Mouse (Mus musculus) adrenal gland, adult (tissue): ENCODE results near the gene Chn2.

Source experiments
- DNase-seq, 2 experiments: peaks; one replicate each; pipeline ENCODE4 v3.0.0; 2022 to 2023; ENCODE audit warnings: low spot score in 1 of 2; ENCODE audit not compliant: inconsistent age in 2 of 2

Chn2 gene

DNA sequence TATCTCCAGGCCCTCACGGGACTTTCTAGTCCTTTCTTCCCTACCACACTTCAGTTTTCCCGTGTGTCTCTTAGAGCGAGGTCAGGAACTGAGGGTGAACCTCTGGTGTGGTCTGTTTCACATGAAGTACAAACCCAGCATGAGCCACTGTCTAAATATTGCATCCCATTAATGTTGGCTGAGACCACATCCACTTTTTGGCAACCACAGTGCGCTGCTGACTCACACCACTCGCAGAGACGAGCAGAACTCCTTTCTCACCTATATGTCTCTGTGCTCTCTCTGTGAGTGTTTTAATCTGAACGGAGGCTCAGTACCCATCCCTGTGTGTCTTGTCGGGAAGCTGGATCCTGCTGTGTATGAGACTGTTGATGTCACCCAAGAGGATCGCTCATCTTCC is 76.9 kb downstream of the Chn2 start:
- DNase-seq, result no peak

DNA sequence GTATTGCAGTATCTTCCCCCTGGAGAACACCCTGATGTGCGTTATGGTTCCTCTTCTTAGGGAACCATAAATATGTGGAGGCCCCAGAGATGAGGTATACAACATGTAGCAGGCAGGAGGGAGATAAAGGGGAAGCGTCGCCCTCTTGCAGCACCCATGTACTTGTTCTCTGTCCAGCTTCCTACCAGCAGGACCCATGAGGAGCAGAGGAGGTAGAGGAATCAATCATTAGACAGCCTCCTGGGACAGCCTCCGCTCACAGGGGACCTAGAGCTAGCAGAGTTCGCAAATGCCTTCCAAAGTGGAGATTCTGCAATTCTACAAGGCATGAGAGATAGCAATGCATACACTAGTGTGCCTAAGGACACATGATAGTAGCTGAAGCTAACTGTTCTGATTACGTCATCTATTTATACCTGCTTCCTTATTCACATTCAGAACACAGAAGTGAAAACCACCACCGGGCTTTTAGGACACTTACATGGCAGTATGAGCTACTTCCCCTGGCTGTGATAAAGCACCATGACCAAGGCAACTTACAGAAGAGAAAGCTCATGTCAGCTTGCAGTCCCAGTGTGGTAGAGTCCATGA is 77.7 kb downstream of the Chn2 start:
- DNase-seq, result peak in 1 of 2 experiments; percentile 33

DNA sequence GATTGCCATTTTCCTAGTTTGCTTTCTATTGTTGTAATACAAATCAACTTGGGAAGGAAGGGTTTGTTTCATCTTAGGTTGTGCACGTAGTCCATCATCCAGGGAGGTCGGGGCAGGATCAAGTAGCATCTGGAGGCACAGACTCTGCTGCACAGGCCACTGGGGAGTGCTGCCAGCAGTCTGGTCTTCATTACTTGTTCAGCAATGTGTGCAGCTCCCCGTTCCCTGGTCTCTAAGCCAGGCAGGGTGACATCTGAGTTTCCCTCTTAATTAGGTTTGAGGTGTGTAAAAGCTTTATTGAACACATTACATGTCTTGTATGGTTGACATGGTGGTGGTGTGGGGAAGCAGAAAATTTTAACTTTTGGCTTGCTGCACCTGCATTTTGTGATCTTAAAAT is 79.0 kb downstream of the Chn2 start:
- DNase-seq, result no peak

DNA sequence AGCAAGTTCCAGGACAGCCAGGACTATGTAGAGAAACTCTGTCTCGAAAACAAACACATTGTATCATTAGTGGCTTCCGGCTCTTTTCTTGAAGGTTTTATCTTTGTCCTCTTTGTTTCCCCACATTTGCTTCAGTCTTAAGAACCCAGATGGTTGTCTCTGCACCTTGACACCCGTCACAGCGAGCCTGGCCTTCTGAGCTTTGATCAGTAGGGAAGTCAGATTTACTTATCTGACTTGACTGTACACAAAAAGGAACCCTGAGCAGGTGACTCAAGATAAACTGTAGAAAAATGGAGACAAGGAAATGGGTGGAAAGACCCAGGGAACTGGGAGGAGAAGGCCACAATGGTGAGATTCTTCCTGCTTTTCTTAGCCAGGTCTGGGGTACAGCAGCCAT is 79.5 kb downstream of the Chn2 start:
- no peak for DNase-seq

DNA sequence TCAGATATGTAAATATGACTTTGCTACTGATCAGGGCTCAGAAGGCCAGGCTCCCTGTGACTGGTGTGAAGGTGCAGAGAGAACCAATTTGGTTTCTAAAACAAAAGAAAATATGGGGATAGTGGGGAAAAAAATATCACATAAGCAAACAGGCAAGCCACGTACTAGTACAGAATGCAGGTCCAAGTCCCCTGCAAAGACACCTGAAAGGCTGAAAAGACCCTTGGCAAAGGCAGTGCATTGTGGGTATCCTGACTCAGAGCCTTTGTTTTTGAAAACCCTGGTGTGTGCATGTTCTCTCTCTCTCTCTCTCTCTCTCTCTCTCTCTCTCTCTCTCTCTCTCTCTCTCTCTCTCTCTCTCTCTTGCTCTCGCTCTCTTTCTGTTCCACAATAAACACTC is 80.1 kb downstream of the Chn2 start:
- no peak for DNase-seq

DNA sequence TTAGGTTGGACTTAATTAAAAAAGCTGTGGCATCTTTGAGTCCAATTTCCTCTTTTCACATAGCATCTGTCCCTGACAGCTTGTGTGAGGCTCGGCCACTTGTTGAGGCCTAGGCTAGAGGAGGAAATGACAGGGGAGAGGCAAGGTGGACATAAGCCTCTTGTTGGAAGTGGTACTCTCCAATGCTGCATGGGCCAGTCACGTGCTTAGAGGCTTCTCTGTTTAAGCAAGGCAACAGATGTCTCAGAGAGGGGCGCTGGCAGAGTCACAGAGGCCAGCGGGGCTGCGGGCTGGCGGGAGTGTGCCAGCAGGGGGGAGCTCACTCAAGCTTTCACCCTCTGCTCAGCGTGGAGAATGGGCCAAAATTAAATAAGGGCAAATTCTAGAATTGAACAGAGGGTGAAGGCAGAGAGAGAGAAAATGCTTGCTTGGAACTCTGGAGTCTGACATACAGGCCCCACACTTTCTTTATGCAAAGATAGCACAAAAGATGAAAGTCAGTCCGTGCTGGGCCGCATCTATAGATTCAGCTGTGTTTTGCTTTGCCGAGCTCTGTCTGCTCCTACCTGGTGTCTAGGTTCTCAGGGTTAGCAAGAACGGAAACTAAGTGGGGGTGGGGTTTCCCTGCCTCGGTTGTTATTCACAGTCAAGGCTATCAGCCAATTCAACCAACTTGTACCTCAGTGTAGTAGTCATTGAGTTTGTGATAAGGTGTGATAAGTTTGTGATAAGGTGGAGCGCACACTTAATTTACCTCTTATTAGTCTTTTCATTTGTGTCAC is 80.7 kb downstream of the Chn2 start:
- DNase-seq, result no peak

DNA sequence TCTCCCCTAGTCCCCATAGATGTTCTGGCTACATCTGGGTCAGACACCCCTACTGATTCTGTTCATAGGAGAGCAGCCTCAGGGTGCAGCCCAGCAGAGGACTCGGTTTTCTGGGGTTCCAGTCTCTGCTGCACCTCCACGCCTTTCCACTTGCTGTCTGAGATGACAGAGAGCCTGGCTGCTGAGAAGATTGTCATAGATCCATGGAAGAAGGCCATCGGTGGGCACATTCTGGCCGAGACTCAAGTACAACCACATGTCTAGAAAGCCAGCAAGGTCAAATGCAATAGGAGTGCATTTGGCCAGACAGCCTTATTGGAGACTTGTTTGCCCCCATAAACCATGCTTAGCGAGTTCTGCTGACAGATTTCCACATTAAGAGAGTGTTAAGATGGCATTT is 81.5 kb downstream of the Chn2 start:
- no peak for DNase-seq

DNA sequence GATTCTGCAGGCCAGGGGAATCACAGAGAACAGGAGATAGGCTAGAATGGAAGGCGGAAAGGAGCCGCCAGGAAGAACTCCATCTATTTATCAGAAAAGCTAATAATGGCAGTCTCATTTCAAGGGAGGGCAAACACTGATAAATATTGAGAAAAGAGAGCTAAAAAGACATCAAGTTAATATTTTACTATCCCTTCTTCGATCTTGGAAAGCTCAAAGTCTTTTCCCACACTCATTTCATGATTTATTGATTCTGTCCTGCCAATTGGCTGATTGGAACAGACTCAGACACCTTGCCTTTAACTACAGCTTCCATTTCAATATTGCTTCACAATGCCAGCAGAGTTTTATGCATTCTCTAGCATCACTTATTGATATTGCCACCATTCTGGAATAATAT is 85.2 kb downstream of the Chn2 start:
- no peak for DNase-seq

DNA sequence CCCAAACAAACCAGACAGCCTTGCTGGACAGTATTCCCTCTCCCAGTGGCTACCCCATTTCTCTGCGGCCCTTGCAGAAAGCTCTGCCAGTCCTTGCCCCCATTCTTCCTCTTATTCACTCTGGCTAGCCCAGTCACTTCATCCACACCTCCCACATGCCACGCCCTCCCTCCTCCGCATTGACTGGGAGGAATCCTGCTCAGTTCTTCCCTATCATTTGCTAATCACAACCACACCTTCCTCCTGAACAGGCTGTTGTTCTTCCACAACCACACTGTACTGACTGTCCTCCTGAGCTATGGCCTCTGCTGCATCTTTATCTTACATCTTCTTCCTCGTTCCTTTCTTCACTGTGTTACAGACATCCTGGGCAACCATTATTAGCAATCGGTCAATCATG is 86.2 kb downstream of the Chn2 start:
- DNase-seq, result no peak

DNA sequence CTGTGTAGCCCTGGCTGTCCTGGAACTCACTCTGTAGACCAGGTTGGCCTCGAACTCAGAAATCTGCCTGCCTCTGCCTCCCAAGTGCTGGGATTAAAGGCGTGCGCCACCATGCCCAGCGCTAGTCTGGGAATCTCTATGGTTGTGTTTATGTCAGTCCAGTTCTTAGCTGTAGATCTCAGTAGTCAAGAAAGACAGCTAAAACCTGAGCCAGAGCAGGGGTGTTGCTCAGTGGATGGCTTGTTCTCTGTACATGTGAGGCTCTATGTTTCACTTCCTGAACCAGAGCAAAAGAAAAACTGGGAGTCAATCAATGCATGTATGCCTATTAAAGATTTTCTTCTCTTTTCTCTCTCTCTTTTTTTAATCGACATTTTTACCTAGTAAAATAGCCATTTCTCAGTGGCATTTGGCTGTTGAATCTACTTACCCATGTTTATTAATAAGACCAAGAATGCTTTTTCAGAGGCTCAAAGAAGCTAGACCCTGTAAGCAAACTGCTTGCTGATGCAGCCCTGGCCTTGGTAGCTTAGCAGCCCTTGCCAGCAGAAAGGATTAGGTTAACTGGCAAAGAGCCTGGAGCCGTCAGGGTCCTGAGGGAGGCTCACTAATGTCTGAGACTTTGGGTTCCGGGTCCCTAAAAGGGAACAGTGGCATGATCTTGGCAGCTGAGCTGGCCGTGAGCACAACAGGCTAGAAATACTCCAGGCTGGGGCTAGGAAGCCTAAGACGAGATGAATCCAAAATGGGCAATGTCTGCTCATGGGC is 87.1 kb downstream of the Chn2 start:
- peak in 1 of 2 experiments; percentile 28 for DNase-seq

DNA sequence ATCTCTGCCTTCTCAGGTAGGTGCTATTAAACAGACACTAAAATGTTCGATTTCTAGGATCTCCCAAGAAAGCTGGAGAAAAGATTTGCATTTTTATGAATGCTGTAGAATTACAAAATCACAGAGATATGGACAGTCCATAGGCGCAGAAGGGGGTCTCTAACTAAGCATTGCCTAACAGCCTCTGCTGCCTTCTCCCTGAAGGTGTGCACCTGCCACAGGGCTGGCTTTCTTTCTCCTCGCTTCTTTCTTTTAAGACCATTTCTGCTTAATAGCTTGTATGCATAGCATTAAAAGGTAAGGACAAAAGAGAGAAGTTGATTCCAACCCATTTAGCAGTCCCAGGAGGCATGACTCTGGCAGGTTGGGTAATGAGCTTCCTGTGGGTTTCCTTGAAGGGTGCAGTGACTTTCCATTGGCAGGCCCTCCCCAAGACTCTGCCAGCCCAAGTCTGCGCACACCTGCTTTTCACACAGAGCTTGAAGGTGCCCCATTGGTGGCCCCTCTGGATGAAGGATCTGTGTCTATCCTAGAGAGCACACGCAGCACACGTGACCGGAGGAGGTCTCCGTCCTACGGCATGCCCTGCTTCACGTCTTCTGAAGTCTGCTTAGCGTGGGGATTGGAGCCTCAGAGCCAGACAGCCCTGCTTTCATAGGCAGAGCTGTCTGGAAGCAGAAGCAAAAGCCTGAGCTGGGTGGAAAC is 87.8 kb downstream of the Chn2 start:
- DNase-seq, result no peak

DNA sequence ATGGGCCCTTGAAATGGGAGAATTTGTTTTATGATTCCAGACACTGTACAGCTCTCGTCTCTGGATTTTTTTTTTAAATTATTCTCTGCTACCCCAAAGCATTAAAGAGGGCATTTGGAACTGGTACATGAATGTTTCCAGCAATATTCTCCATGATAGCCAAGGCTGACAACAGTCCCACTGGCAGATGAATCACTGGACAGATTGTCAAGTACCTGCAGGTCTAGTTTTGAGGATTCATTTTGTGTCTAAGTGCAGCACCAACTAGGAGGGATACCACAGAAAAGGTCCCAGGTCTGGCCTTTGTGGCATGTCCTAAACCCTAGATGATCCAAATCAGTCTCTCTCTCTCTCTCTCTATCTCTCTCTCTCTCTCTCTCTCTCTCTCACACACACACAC is 89.3 kb downstream of the Chn2 start:
- DNase-seq, result no peak

DNA sequence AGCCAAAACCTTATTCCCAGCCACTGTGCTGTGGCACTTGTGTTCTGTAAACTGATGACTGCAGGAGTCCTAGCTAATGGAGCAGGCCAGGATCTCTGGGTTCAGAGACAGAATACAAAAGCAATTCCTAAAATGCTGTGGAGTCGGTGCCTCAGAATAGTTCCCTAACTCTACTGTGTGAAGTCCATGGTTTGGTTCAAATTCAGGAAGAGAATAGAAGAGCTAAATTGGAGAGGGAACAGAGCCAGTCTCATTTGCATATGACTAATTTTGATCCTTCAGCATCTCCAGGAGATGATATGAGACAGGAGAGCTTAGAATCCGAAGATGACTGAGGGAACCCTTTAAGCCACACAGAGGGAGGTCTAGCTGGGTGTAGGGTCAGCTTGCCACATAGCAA is 90.2 kb downstream of the Chn2 start:
- no peak for DNase-seq

DNA sequence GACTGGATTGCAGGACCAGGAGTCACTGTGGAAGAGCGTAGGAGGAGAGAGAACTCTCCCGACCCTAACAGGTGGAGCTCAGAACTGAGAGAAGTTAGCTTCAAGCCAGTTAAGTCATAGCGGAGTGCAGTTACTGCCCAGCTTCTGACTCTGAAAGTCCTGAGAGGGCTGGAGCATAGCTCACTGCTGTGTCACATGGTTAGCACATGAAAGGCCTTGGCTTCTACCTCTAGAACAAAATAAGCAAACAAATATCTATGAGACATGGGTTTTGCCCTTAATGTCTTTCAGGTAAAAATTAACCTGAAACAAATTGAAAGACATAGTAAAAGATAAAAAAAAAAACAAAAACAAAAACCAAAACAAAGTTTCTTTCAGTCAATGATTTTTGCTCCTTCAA is 91.5 kb downstream of the Chn2 start:
- DNase-seq, result no peak

DNA sequence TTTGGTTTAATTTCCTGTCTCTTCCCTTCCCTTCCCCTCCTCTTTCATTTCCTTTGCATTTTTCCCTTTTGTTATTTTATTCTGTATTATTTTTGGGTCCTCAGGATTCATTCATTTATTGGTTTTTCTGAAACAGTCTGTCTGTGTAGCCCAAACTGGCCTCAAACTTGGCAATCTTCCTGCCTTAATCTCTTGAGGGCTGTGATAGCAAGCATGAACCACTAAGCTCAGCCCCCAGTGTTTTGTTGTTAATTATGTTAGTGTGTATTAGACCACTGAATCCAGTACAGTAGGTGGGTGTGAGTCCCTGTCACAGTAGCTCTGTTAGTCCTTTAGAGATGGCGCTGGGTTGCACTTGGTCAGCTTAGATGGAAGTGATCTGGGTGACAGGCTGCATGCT is 93.2 kb downstream of the Chn2 start:
- DNase-seq, result no peak

DNA sequence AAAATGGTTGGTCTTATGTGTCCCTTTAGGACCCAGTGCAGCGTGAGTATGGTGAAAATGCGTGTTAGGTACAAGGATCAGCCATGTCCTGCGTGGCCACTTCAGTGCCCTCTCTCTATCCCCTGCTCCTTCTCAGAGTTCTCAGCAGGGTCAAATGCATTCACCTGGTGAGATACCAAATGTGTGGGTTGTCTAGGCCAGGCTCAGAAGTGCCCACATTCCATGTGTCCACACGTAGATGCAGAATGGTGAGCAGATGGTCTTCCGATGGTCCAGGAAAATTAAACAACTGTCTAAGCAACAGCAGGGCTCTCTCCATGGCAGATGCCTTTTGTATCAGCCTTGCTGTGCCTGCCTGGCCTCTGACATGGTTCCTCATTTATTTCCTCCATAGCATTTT is 93.9 kb downstream of the Chn2 start:
- no peak for DNase-seq

DNA sequence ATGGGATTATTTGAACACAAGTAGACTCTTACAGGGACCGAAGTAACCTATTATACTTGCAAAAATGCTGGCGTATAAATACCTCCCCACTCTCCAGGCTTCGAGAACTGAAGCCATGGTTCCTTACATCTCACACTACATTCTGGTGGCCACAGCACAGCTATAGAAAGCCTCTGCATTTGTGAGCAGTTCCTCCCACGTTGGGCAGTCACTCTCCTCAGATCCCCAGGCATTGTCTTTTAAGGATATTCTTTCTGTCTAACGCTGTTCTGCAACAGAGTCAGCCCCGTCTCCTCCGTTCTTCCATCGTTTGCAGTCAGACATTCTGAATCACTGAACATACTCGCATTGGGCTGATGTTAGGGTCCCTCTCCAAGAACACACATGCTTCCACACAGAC is 98.8 kb downstream of the Chn2 start:
- no peak for DNase-seq

DNA sequence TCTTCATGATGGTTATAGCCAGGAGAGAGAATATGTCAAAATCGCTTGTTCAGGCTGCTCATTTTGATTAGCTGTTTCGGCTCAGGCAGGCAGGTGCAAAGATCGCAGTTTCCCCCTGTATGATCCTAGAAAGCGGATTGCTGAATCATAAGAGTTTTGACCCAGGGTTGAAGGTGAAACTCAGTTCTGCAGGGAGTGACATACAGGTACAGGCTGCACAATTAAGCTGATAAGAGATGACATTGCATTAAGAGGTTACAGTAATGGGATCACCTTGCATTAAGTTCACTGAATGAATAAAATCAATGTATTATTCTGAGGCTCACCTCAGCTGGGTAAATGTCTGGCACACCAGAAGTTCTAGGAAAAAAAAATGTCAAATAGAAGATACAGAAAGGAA is 101.1 kb downstream of the Chn2 start:
- no peak for DNase-seq

DNA sequence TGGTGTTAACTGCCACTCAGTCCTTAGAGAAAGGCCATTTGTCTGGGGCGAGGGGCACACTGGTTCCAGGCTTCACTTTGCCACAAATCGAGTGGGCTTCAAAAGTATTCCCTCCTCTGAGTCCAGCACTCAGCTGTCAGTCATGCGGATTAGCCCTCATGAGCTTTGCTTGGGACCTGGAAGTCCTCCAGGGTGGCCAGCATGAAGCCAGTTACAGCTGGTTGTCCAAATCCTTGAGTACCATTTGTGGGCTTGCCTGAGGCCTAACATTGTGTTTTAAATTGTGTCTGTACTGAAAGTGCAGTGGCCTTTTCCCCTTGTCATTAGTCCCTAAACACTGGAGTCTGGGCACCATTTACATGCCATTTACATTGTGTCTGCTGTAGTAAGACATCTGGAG is 101.8 kb downstream of the Chn2 start:
- DNase-seq, result no peak

DNA sequence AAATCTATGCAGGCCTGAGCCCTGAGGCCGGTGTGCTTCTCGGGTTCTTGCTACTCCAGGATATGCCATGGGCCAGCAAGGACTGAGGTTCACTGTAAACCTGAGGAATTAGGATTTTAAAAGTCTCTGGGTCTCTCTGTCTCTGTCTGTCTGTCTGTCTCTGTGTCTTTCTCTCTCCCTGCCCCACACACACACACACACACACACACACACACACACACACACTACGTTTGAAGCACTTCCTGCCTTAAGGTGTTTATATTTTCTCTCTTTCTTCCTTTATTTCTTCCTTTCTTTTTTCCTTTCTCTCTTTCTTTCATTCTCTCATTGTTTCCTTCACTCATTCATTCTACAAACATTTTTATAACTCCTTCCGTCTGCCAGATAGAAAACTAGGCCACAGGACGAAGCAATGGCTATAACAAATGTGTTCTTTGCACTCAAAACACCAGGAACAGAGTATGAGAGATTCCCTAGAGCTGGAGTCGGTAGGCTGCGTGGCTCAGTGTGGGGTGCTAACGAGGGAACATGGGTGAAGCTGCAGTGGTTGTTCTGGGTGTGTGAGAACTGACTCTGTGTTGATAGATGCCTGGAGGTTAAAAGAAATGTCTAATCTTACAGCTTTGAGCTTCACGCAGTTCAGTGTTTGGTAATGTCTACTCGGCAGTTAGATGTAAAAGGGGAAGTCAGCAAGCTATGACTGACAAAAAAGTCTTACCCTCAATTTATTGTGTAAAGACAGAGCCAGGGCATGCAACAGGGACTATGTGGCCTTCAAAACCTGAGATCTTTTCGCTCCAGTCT is 103.7 kb downstream of the Chn2 start:
- no peak for DNase-seq

DNA sequence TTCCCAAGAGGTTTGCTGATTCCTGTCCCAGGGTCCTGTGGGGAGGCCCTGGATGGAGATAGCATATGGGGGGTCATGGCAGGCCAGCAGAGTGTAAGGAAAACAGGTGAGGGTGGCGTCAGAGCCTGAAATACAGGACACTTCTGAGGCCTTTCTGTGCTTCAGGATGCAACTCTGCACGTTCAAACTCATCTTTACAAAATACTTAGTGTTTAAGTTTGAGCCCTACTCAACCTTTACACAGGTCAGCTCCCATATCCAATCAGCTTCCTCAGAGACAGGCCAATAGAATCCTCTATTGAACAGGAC is 104.3 kb downstream of the Chn2 start:
- no peak for DNase-seq
